Mouse (Mus musculus) hematopoietic stem cell, adult 5-6 weeks (primary cell): ENCODE measurements around the gene Maco1. TPM values are rescaled to one million over a fixed set of nuclear protein-coding genes. Genes with fewer than 3 reads are reported as not detected.

Source experiments
- total RNA-seq: library from RNA; stranded (forward); fragments of 172-1452, 232-1000 nt; gene quantifications from 2 replicates; pipeline ENCODE4 v1.2.3, GENCODE M21; 2017

The Maco1 gene
- total RNA-seq, 1 experiment from 2014 or later, result 79.2 TPM

Other genes starting within 250 kb of the Maco1 start
- gene Man1c1, start 149.1 kb downstream of the Maco1 start, total RNA-seq, result 4.4 and 7.5 TPM in 2 replicates
- gene Ldlrap1, start 85.3 kb downstream of the Maco1 start, total RNA-seq, result 11.1 and 20.8 TPM in 2 replicates
- gene Rhd, start 11.2 kb upstream of the Maco1 start, total RNA-seq, result 5.5 and 34.6 TPM in 2 replicates
- gene Tmem50a, start 61.7 kb upstream of the Maco1 start, total RNA-seq, result 226 and 246 TPM in 2 replicates
- 121 and 246 TPM in 2 replicates for gene Rsrp1, start 70.2 kb upstream of the Maco1 start, total RNA-seq
- 251 and 314 TPM in 2 replicates for gene Syf2, start 77.6 kb upstream of the Maco1 start, total RNA-seq